Mouse (Mus musculus): ENCODE results near the gene Rnf185. TPM values are rescaled to one million over a fixed set of nuclear protein-coding genes. Genes with fewer than 3 reads are reported as not detected.

Rnf185 gene
- polyA plus RNA-seq, 2 experiments, result 33.4 to 41.6 TPM

DNA sequence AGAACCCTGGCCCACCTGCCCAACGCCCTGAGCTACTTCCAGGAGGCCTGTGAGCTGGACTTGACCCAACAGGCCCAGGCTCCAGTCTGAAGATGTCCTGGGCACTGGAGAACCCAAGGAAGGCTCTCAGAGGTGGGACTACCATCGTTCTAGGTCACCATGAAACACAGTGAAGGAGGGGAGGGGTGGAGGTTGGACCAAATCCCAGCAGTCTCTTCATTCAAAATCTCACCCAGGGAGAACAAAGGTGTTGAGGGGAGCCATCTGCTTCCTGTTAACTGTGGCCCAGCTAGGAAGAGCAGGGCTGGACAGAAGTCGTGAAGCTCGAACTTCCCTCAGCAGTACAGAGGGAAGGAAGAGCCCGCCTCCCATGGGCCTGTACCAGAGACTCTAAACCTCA lies 62.2 kb downstream of the Rnf185 start:
- Histone ChIP-seq H3K4me3 (replicated peaks; ENCODE audit: low read length) (no peak overlapping the region), H3K27ac (replicated peaks; ENCODE audit: low read depth, low read length) (no peak overlapping the region), H3K4me1 (ENCODE audit: control insufficient read depth, insufficient read depth, low read length) (peaks cover 12% of the 10 kb centered on the region), H3K36me3 (ENCODE audit: control insufficient read depth, insufficient read depth, low read length) (no peaks in the 10 kb centered on the region; the same call in 1 of the 2 replicates), H3K27me3 (ENCODE audit: control insufficient read depth, insufficient read depth, low read length) (no peaks in the 10 kb centered on the region), H3K9me3 (ENCODE audit: control insufficient read depth, low read length) (no peaks in the 10 kb centered on the region), H3K4me2 (replicated peaks; ENCODE audit: low read depth, low read length, severe bottlenecking) (no peak overlapping the region), H3K9ac (ENCODE audit: low read depth, low read length, severe bottlenecking) (no peak overlapping the region)
- 48% methylated on average over 5 of the region's 5 CpGs for WGBS
- ATAC-seq (ENCODE audit: low FRiP score, low read depth) (no peak), DNase-seq (ENCODE audit: low spot score) (no peak)
- TF ChIP-seq POLR2A (IDR thresholded peaks at IDR 0.05; ENCODE audit: borderline replicate concordance, extremely low read depth, insufficient read depth, insufficient read length), result no peak

DNA sequence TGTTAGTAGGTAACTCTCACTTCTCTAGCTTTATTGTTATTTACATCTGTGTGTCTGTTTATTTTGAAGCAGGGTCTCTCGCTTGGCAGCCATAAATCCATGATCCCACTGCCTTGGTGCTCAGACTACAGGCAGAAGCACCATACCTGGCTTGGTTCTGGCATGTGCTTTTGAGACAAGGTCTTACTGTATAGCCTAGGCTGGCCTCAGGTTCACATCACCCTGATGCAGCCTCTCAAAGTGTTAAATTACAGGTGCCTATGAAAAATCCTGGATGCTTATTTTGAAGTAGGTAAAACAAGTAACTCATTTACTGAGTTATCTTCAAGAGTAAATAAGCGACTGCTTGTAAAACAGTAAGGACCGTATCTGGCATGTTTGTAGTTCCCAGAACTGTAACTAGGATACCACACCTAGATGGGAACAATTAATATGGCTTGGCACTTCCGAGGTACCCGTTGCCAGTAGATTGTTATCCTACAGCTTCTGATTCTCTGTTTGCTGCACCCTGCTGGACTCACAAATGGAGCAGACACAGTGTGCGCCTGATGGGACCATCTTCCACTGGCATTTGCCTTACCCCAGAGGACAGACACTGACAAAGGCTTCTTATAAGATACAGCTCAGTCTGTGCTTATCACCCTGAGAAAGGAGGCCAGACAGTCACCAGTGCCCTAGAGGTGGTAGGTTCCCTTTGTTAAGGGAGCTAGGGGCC lies 64.5 kb downstream of the Rnf185 start:
- Histone ChIP-seq H3K4me3 (replicated peaks; ENCODE audit: low read length) (no peak overlapping the region), H3K9me3 (ENCODE audit: control insufficient read depth, low read length) (no peaks in the 10 kb centered on the region), H3K4me2 (replicated peaks; ENCODE audit: low read depth, low read length, severe bottlenecking) (no peak overlapping the region), H3K9ac (ENCODE audit: low read depth, low read length, severe bottlenecking) (no peak overlapping the region), H3K36me3 (ENCODE audit: control insufficient read depth, insufficient read depth, low read length) (0 out of 2 replicates have a peak, but pooled peaks cover 3% of the 10 kb centered on the region), H3K27me3 (ENCODE audit: control insufficient read depth, insufficient read depth, low read length) (no peaks in the 10 kb centered on the region), H3K27ac (replicated peaks; ENCODE audit: low read depth, low read length) (no peak overlapping the region), H3K4me1 (ENCODE audit: control insufficient read depth, insufficient read depth, low read length) (peaks cover 3% of the 10 kb centered on the region; the same call in 1 of the 2 replicates)
- DNase-seq (ENCODE audit: low spot score), result no peak
- 80% methylated on average over 6 of the region's 6 CpGs for WGBS
- TF ChIP-seq POLR2A (IDR thresholded peaks at IDR 0.05; ENCODE audit: borderline replicate concordance, extremely low read depth, insufficient read depth, insufficient read length), result no peak
- no peak for ATAC-seq (ENCODE audit: low FRiP score, low read depth)

DNA sequence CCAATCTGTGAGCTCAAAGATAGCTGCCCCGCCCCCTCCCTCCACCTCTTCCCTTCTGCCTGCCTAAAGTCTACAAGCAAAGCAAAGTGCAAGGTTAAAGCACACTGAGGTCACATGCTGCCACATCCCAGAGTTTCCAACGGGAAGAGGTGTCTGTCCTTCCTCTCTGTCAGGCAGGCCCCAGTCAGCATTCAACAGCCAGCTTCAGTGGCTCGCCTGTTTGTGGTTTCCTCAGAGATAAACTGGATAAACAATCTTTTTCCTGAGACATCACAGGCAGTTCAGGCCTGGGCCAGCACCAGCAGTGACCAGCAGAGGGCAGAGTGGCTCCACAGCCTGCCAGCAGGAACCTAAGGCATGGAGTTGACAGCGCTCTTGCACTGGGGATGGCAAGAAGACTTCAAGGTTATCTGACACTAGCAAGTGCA lies 65.2 kb downstream of the Rnf185 start:
- Histone ChIP-seq H3K9ac (ENCODE audit: low read depth, low read length, severe bottlenecking) (no peak overlapping the region), H3K4me1 (ENCODE audit: control insufficient read depth, insufficient read depth, low read length) (no peaks in the 10 kb centered on the region), H3K9me3 (ENCODE audit: control insufficient read depth, low read length) (no peaks in the 10 kb centered on the region), H3K4me3 (replicated peaks; ENCODE audit: low read length) (no peak overlapping the region), H3K4me2 (replicated peaks; ENCODE audit: low read depth, low read length, severe bottlenecking) (no peak overlapping the region), H3K27me3 (ENCODE audit: control insufficient read depth, insufficient read depth, low read length) (no peaks in the 10 kb centered on the region), H3K27ac (replicated peaks; ENCODE audit: low read depth, low read length) (no peak overlapping the region), H3K36me3 (ENCODE audit: control insufficient read depth, insufficient read depth, low read length) (peaks cover 3% of the 10 kb centered on the region; the same call in 1 of the 2 replicates)
- DNase-seq (ENCODE audit: low spot score), result peak; percentile 42
- peak; percentile 72 for ATAC-seq (ENCODE audit: low FRiP score, low read depth)
- WGBS, result 27% methylated on average over 4 of the region's 4 CpGs
- no peak for TF ChIP-seq POLR2A (IDR thresholded peaks at IDR 0.05; ENCODE audit: borderline replicate concordance, extremely low read depth, insufficient read depth, insufficient read length)

DNA sequence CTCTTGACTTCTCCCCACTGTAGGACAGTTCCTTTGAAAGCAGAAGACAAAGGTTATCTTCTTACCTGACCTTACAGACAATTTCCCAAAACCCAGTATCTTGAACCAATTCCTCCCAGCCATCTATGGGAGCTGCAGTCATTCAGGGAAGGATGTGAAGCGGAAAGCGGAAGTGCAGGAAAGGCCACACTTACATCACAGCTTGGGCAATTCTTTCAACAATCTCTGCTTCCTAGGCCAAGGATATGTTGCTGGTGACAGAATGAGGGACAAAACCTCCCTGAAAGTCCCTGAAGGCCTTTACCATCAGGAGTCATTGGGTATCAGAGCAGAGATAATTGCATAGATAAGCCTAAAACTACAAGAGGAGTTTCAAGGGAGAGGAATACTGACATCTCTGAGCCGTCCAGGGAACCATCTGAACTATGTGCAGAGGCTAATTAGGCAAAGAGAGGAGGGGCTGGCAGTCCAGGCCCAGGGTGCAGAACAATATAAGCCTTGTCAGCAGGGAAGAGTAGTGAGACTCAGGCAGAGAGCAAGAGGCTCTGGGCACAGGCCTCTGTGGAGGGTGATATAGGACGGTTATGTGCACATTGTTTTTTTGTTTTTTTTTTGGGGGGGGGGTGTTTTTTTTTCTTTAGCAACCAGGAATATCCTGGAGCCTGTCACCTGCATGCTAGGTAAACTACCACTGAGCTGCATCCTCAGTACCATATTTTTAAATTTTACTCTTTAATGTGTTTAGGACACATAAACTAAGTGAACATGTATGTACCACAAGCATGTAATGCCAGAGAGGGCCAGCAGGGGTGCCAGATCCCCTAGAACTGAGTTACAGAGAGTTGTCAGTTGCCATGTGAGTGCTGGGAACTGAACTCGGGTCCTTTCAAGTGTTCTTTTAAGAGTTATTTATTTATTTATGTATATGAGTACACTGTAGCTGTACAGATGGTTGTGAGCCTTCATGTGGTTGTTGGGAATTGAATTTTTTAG lies 69.3 kb downstream of the Rnf185 start:
- DNase-seq (ENCODE audit: low spot score), result no peak

DNA sequence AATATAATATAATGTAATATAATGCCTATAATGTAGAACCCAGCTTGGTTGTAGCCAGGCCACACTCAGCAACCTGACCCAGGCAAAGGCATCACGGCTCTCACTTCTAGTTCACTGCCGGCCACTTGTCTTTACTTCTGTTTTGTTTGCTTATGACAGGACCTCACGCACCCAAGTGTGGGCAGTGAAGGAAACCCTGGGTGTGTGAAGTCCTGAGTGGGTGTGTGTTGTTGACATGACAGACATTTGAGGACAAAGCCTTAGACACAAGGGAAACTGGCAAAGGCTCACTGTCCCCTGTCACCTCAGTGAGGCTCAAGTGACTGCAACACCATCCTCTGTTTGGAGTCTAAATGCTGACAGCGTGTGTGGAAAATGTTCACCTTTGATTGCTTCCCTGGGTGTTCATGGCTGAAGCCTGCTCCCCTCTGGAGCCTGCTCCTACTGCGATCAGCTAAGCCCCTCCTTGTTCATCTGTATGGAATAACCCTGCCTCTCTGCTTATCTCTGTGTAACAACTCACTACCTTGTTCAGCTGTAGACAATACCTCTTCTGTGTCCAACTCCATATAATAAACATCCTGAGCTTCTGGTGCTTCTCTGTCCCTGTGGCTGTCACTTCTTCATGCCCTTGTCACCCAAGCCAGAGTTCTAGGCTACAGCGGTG lies 70.9 kb downstream of the Rnf185 start:
- TF ChIP-seq POLR2A (IDR thresholded peaks at IDR 0.05; ENCODE audit: borderline replicate concordance, extremely low read depth, insufficient read depth, insufficient read length), result no peak
- ATAC-seq (ENCODE audit: low FRiP score, low read depth), result no peak

More for the DNA sequence above, 69.3 kb downstream of the Rnf185 start:
- Histone ChIP-seq H3K4me1 (ENCODE audit: control insufficient read depth, insufficient read depth, low read length) (no peaks in the 10 kb centered on the region), H3K4me2 (replicated peaks; ENCODE audit: low read depth, low read length, severe bottlenecking) (no peak overlapping the region), H3K27me3 (ENCODE audit: control insufficient read depth, insufficient read depth, low read length) (no peaks in the 10 kb centered on the region), H3K36me3 (ENCODE audit: control insufficient read depth, insufficient read depth, low read length) (peaks cover 3% of the 10 kb centered on the region; the same call in 1 of the 2 replicates), H3K9me3 (ENCODE audit: control insufficient read depth, low read length) (no peaks in the 10 kb centered on the region), H3K9ac (ENCODE audit: low read depth, low read length, severe bottlenecking) (no peak overlapping the region), H3K4me3 (replicated peaks; ENCODE audit: low read length) (no peak overlapping the region), H3K27ac (replicated peaks; ENCODE audit: low read depth, low read length) (no peak overlapping the region)
- WGBS, result 85% methylated on average over 5 of the region's 5 CpGs
- TF ChIP-seq POLR2A (IDR thresholded peaks at IDR 0.05; ENCODE audit: borderline replicate concordance, extremely low read depth, insufficient read depth, insufficient read length), result no peak
- no peak for ATAC-seq (ENCODE audit: low FRiP score, low read depth)

More for the DNA sequence above, 70.9 kb downstream of the Rnf185 start:
- Histone ChIP-seq H3K27ac (replicated peaks; ENCODE audit: low read depth, low read length) (no peak overlapping the region), H3K4me2 (replicated peaks; ENCODE audit: low read depth, low read length, severe bottlenecking) (no peak overlapping the region), H3K36me3 (ENCODE audit: control insufficient read depth, insufficient read depth, low read length) (peaks cover 3% of the 10 kb centered on the region; the same call in 1 of the 2 replicates), H3K9me3 (ENCODE audit: control insufficient read depth, low read length) (no peaks in the 10 kb centered on the region), H3K4me3 (replicated peaks; ENCODE audit: low read length) (no peak overlapping the region), H3K27me3 (ENCODE audit: control insufficient read depth, insufficient read depth, low read length) (no peaks in the 10 kb centered on the region), H3K9ac (ENCODE audit: low read depth, low read length, severe bottlenecking) (no peak overlapping the region), H3K4me1 (ENCODE audit: control insufficient read depth, insufficient read depth, low read length) (no peaks in the 10 kb centered on the region)
- no peak for DNase-seq (ENCODE audit: low spot score)
- WGBS, result 88% methylated on average over 6 of the region's 6 CpGs
